In the genomic region with DNA sequence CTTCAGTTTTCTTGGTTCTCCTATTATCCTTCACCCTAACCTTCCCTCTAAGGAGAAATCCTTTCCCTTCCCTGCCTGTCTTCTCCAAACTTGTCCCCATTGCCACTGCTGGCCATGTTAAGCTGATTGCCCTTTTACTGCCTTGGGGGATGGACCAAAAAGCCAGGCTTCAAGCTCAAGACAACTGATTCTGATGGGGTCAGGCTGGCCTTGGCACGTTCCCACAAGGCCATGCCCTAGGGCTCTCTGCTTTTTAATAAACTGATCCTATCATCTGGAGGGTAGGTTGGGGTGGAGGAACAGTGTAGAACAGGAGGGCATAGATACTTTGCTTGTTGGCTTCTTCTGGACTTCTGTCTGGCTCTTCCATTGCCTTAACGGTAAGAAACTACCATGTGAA, we compare ENCODE assay signal across 14 mouse cellular contexts. TPM values are rescaled to one million over a fixed set of nuclear protein-coding genes. Genes with fewer than 3 reads are reported as not detected.
A peak's percentile ranks its signal among the peaks of the same experiment; 100 is the strongest.
DNase-seq lines count a peak whose midpoint lies in the region; ATAC-seq and TF ChIP-seq lines count a peak whose summit lies in the region.
"Had no signal": no experiment of that assay in that cellular context is flagged by ENCODE, and none has a peak within 500 bp of the region (broad histone marks: within the 10 kb centered on the region; RNA-seq: fewer than 3 reads in every experiment).

No protein-coding gene starts in this region.

- H3K27me3 ChIP-seq in kidney, embryonic 16.5 days (ENCODE audit: insufficient read depth, low read length) = no peaks in the 10 kb centered on the region
- H3K27me3 ChIP-seq in kidney, embryonic 14.5 days (ENCODE audit: control insufficient read depth, insufficient read depth, low read length) = no peaks in the 10 kb centered on the region
- no peaks in the 10 kb centered on the region for H3K27me3 ChIP-seq in testis, adult 2 months (ENCODE audit: control insufficient read depth, insufficient read depth, low read length)
- H3K27me3 ChIP-seq in hindbrain, postnatal 0 days (ENCODE audit: insufficient read depth, low read length) = no peaks in the 10 kb centered on the region
- H3K27me3 ChIP-seq: neural tube, embryonic 12.5 days; stomach, embryonic 15.5 days had no signal

- 75% methylated on average over 2 of the region's 2 CpGs for WGBS in kidney, embryonic 16.5 days
- 62% methylated on average over 2 of the region's 2 CpGs for WGBS in kidney, embryonic 14.5 days
- 94% methylated on average over 2 of the region's 2 CpGs for WGBS in hindbrain, postnatal 0 days

- no peak for TF ChIP-seq CTCF in gastrocnemius, adult 2 months (IDR thresholded peaks at IDR 0.05)
- no peak for TF ChIP-seq CTCF in testis, adult 2 months (IDR thresholded peaks at IDR 0.05; ENCODE audit: control insufficient read depth, insufficient read depth, insufficient replicate concordance, low read depth, low read length)
- no peak for TF ChIP-seq CTCF in hindbrain, postnatal 0 days (IDR thresholded peaks at IDR 0.05; ENCODE audit: low read depth)

- H3K4me1 ChIP-seq in kidney, embryonic 16.5 days (ENCODE audit: insufficient read depth, low read length) = peaks cover 35% of the 10 kb centered on the region
- H3K4me1 ChIP-seq in kidney, embryonic 14.5 days (ENCODE audit: control insufficient read depth, insufficient read depth, low read length) = peaks cover 23% of the 10 kb centered on the region
- H3K4me1 ChIP-seq in testis, adult 2 months (ENCODE audit: control insufficient read depth, insufficient read depth, low read length) = peaks cover 3% of the 10 kb centered on the region
- no peaks in the 10 kb centered on the region for H3K4me1 ChIP-seq in hindbrain, postnatal 0 days (ENCODE audit: insufficient read depth, low read length)

- no peak overlapping the region for H3K4me2 ChIP-seq in kidney, embryonic 16.5 days (replicated peaks; ENCODE audit: low read depth, low read length)
- H3K4me2 ChIP-seq in kidney, embryonic 14.5 days (replicated peaks; ENCODE audit: low read depth, low read length) = no peak overlapping the region
- H3K4me2 ChIP-seq in hindbrain, postnatal 0 days (ENCODE audit: low read depth, low read length) = no peak overlapping the region
- H3K4me2 ChIP-seq: neural tube, embryonic 12.5 days; stomach, embryonic 15.5 days had no signal

- intact Hi-C loops in gastrocnemius, adult 2 months (cut with DNase I) = no loop called here
- intact Hi-C loops in gastrocnemius, postnatal 14 days (cut with DNase I; ENCODE audit: low total_unique reads) = no loop called here

- no peaks in the 10 kb centered on the region for H3K36me3 ChIP-seq in kidney, embryonic 16.5 days (ENCODE audit: insufficient read depth, low read length)
- H3K36me3 ChIP-seq in kidney, embryonic 14.5 days (ENCODE audit: control insufficient read depth, insufficient read depth, low read length) = no peaks in the 10 kb centered on the region
- H3K36me3 ChIP-seq in testis, adult 2 months (ENCODE audit: control insufficient read depth, insufficient read depth, low read length) = no peaks in the 10 kb centered on the region
- H3K36me3 ChIP-seq in hindbrain, postnatal 0 days (ENCODE audit: insufficient read depth, low read length) = no peaks in the 10 kb centered on the region
- H3K36me3 ChIP-seq: neural tube, embryonic 12.5 days; stomach, embryonic 15.5 days had no signal

- no peaks in the 10 kb centered on the region for H3K9me3 ChIP-seq in kidney, embryonic 16.5 days (ENCODE audit: low read length)
- H3K9me3 ChIP-seq in kidney, embryonic 14.5 days (ENCODE audit: control insufficient read depth, low read length) = no peaks in the 10 kb centered on the region
- no peaks in the 10 kb centered on the region for H3K9me3 ChIP-seq in hindbrain, postnatal 0 days (ENCODE audit: low read length)
- H3K9me3 ChIP-seq: neural tube, embryonic 12.5 days; stomach, embryonic 15.5 days had no signal

- TF ChIP-seq POLR2A in testis, adult 2 months (IDR thresholded peaks at IDR 0.05; ENCODE audit: control insufficient read depth, low read depth, low read length) = no peak

- no peak overlapping the region for H3K4me3 ChIP-seq in gastrocnemius, adult 2 months
- no peak overlapping the region for H3K4me3 ChIP-seq in kidney, embryonic 16.5 days (ENCODE audit: low read length)
- no peak overlapping the region for H3K4me3 ChIP-seq in kidney, embryonic 14.5 days (ENCODE audit: low read length)
- peak overlapping the region; percentile 2; the same call in 1 of the 2 replicates for H3K4me3 ChIP-seq in testis, adult 2 months (ENCODE audit: control insufficient read depth, low read depth, low read length)
- H3K4me3 ChIP-seq in hindbrain, postnatal 0 days (ENCODE audit: low read length) = no peak overlapping the region
- H3K4me3 ChIP-seq: neural tube, embryonic 12.5 days; stomach, embryonic 15.5 days had no signal

- no peak for ATAC-seq in kidney, embryonic 16.5 days (ENCODE audit: low FRiP score, low TSS enrichment)
- ATAC-seq in kidney, embryonic 14.5 days (ENCODE audit: low FRiP score, low TSS enrichment) = no peak
- ATAC-seq in hindbrain, postnatal 0 days = no peak

- no peak overlapping the region for H3K9ac ChIP-seq in kidney, embryonic 16.5 days (replicated peaks; ENCODE audit: low read length)
- no peak overlapping the region for H3K9ac ChIP-seq in kidney, embryonic 14.5 days (ENCODE audit: low read depth, low read length)
- H3K9ac ChIP-seq in hindbrain, postnatal 0 days (replicated peaks; ENCODE audit: low read length) = no peak overlapping the region
- H3K9ac ChIP-seq: neural tube, embryonic 12.5 days; stomach, embryonic 15.5 days had no signal

- H3K27ac ChIP-seq in gastrocnemius, adult 2 months = peak overlapping the region; percentile 87
- peak overlapping the region; percentile 77 for H3K27ac ChIP-seq in kidney, embryonic 16.5 days (ENCODE audit: low read length)
- no peak overlapping the region; the same call in 1 of the 2 replicates for H3K27ac ChIP-seq in kidney, embryonic 14.5 days (ENCODE audit: low read depth, low read length)
- H3K27ac ChIP-seq in testis, adult 2 months (ENCODE audit: control insufficient read depth, insufficient read depth, low read depth, low read length) = peak overlapping the region; percentile 3; the same call in 1 of the 2 replicates
- no peak overlapping the region for H3K27ac ChIP-seq in hindbrain, postnatal 0 days
- H3K27ac ChIP-seq: neural tube, embryonic 12.5 days had no signal

- DNase-seq in gastrocnemius, adult 2 months = no peak
- DNase-seq in gastrocnemius, postnatal 14 days = no peak
- DNase-seq in testis, postnatal 10 days (ENCODE audit: low spot score) = no peak
- no peak for DNase-seq in hindbrain, postnatal 0 days (ENCODE audit: low spot score)
- DNase-seq in cerebellum, adult 9-11 months = no peak
- DNase-seq: cerebellum, adult 18-20 months; midbrain, embryonic 14.5 days; right cerebral cortex, postnatal 25 days had no signal

RNA-seq across cellular contexts. Expression of gene Gpx3, which starts 16.8 kb away (rescaled TPM):
- 100 to 1,000 TPM in 1 of 2 experiments, 10 to 100 TPM in 1; 46.5 to 139 TPM for total RNA-seq in gastrocnemius, adult 2 months (2021)
- total RNA-seq in gastrocnemius, postnatal 14 days (2021) = 10 to 100 TPM; 19.0 to 22.6 TPM
- 262 and 297 TPM in 2 replicates for polyA plus RNA-seq in kidney, embryonic 16.5 days (2015; fragmentation: Nextera tagmentation; extraction: Ambion mirVana)
- 83.0 and 101 TPM in 2 replicates for polyA plus RNA-seq in kidney, embryonic 14.5 days (2014; fragmentation: Nextera tagmentation; extraction: Ambion mirVana)
- polyA plus RNA-seq in testis, adult 2 months (2012; rRNA removed) = 13.0 and 145 TPM in 2 replicates
- total RNA-seq in hindbrain, postnatal 0 days (2014; rRNA removed) = 28.5 and 30.5 TPM in 2 replicates
- 78.0 and 78.1 TPM in 2 replicates for polyA plus RNA-seq in hindbrain, postnatal 0 days (2015; fragmentation: Nextera tagmentation; extraction: Ambion mirVana)
- total RNA-seq: hematopoietic stem cell, adult 5-6 weeks had no signal

RNA-seq across cellular contexts. Expression of gene Hint1, which starts 19.2 kb away (rescaled TPM):
- total RNA-seq in gastrocnemius, adult 2 months (2021) = 100 to 1,000 TPM; 186 to 220 TPM
- 100 to 1,000 TPM; 192 to 195 TPM for total RNA-seq in gastrocnemius, postnatal 14 days (2021)
- 540 and 595 TPM in 2 replicates for polyA plus RNA-seq in kidney, embryonic 16.5 days (2015; fragmentation: Nextera tagmentation; extraction: Ambion mirVana)
- 720 and 912 TPM in 2 replicates for polyA plus RNA-seq in kidney, embryonic 14.5 days (2014; fragmentation: Nextera tagmentation; extraction: Ambion mirVana)
- 372 and 405 TPM in 2 replicates for polyA plus RNA-seq in testis, adult 2 months (2012; rRNA removed)
- total RNA-seq in hindbrain, postnatal 0 days (2014; rRNA removed) = 521 and 547 TPM in 2 replicates
- 1,077 and 1,085 TPM in 2 replicates for polyA plus RNA-seq in hindbrain, postnatal 0 days (2015; fragmentation: Nextera tagmentation; extraction: Ambion mirVana)

RNA-seq across cellular contexts. Expression of gene Lyrm7, which starts 24.7 kb away (rescaled TPM):
- 10 to 100 TPM; 18.7 to 30.6 TPM for total RNA-seq in gastrocnemius, adult 2 months (2021)
- 10 to 100 TPM; 17.3 to 20.6 TPM for total RNA-seq in gastrocnemius, postnatal 14 days (2021)
- polyA plus RNA-seq in kidney, embryonic 16.5 days (2015; fragmentation: Nextera tagmentation; extraction: Ambion mirVana) = 6.3 and 9.2 TPM in 2 replicates
- polyA plus RNA-seq in kidney, embryonic 14.5 days (2014; fragmentation: Nextera tagmentation; extraction: Ambion mirVana) = 6.7 and 9.6 TPM in 2 replicates
- polyA plus RNA-seq in testis, adult 2 months (2012; rRNA removed) = 25.3 and 25.5 TPM in 2 replicates
- 2.6 and 3.1 TPM in 2 replicates for total RNA-seq in hindbrain, postnatal 0 days (2014; rRNA removed)
- 5.1 and 5.7 TPM in 2 replicates for polyA plus RNA-seq in hindbrain, postnatal 0 days (2015; fragmentation: Nextera tagmentation; extraction: Ambion mirVana)

Comparison
In these comparisons a context has a peak if more than half of its experiments do, and no peak if none do; other contexts are left out.
1. H3K27ac ChIP-seq: peak in gastrocnemius, adult 2 months (single experiment), kidney, embryonic 16.5 days (single experiment) and testis, adult 2 months (single experiment); none in kidney, embryonic 14.5 days (single experiment) and hindbrain, postnatal 0 days (single experiment).